Mouse (Mus musculus) forebrain, embryonic 14.5 days (tissue): ENCODE measurements around the gene Olfr530. TPM values are rescaled to one million over a fixed set of nuclear protein-coding genes. Genes with fewer than 3 reads are reported as not detected.

Source experiments
- ATAC-seq: fragments of 200-750 bp; cut with Nextera tagmentation; 2 replicates; pipeline ENCODE4 v1.8.0; 2017; ENCODE audit warnings: mild to moderate bottlenecking, moderate library complexity
- DNase-seq: peaks from one replicate; pipeline ENCODE4 v3.0.0-alpha.2; 2015; ENCODE audit warnings: low spot score
- H3K27ac ChIP-seq: fragments of 300-500 bp; sonication (generic); 2 replicates; pipeline ENCODE4 v1.5.1; 2014; ENCODE audit warnings: low read depth, mild to moderate bottlenecking, control low read depth, low read length, moderate library complexity
- H3K27me3 ChIP-seq: fragments of 300-500 bp; sonication (generic); replicated peaks from 2 replicates; pipeline ENCODE4 v1.6.1; 2014; ENCODE audit warnings: low read length, control low read depth, mixed read lengths; ENCODE audit not compliant: control insufficient read depth, insufficient read depth
- H3K36me3 ChIP-seq: fragments of 300-500 bp; sonication (generic); 2 replicates; pipeline ENCODE4 v1.6.1; 2014; ENCODE audit warnings: low read length, control low read depth; ENCODE audit not compliant: control insufficient read depth, insufficient read depth
- H3K4me1 ChIP-seq: fragments of 300-500 bp; sonication (generic); 2 replicates; pipeline ENCODE4 v1.6.1; 2014; ENCODE audit warnings: antibody characterized with exemption, low read length, control low read depth; ENCODE audit not compliant: control insufficient read depth, insufficient read depth
- H3K4me2 ChIP-seq: fragments of 300-500 bp; sonication (generic); 2 replicates; pipeline ENCODE4 v1.6.1; 2014; ENCODE audit warnings: mild to moderate bottlenecking, control low read depth, low read length
- H3K4me3 ChIP-seq: fragments of 300-500 bp; sonication (generic); 2 replicates; pipeline ENCODE4 v1.5.1; 2014; ENCODE audit warnings: low read depth, low read length, control low read depth
- H3K9ac ChIP-seq: fragments of 300-500 bp; sonication (generic); 2 replicates; pipeline ENCODE4 v1.6.1; 2014; ENCODE audit warnings: mild to moderate bottlenecking, low read length, control low read depth, moderate library complexity
- H3K9me3 ChIP-seq: fragments of 300-500 bp; sonication (generic); replicated peaks from 2 replicates; pipeline ENCODE4 v1.6.1; 2016; ENCODE audit warnings: low read length, control low read depth, mixed read lengths; ENCODE audit not compliant: control insufficient read depth
- WGBS: fragments of 180-500 bp; shearing (Covaris S2); extraction: QIAGEN DNeasy Blood & Tissue Kit; methylation state at CpG from one replicate; pipeline ENCODE4 v1.1.7; 2014; 5-methylcytosine and 5-hydroxymethylcytosine counted together
- polyA plus RNA-seq: library from polyadenylated mRNA; unstranded; fragments of >200 nt; fragmentation: Nextera tagmentation; extraction: Ambion mirVana; gene quantifications from 2 replicates; pipeline ENCODE4 v1.2.1, GENCODE M21; 2014

Olfr530 gene
- polyA plus RNA-seq = not detected in 2 replicates

DNA sequence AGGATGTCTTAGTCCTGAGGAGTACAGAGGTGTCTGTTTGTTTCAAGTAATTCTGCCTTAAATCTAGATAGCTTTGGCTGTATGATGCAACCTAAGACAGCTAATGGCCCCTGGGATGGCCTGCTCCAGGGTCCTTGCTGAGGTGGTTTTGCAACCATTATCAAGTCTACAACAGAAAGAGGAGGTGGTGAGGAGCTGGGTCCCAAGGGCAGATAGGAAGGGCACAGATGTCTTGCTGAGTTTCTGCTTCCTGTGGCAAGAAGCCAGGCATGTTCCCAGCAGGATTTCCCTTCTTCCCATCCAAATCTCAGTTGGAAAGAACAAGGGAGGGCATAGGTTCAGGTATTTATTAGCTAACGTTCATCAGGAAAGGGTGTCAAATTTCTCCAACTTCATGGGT is at the start of gene Olfr530:
Olfr530 (minus strand) TSS at position 101 of the 400 bp plus-strand sequence.
- no peak within 1 kb of the TSS for H3K27ac ChIP-seq
- no peaks in the 10 kb centered on the region for H3K4me1 ChIP-seq
- WGBS = 78% methylated on average over 1 of the region's 1 CpGs
- H3K27me3 ChIP-seq = no peaks in the 10 kb centered on the region
- no peak within 1 kb of the TSS for H3K9ac ChIP-seq
- no peak within 1 kb of the TSS for H3K4me2 ChIP-seq
- no peak for ATAC-seq
- no peaks in the 10 kb centered on the region for H3K9me3 ChIP-seq
- no peak within 1 kb of the TSS for H3K4me3 ChIP-seq
- no peaks in the 10 kb centered on the region for H3K36me3 ChIP-seq
- no peak for DNase-seq

DNA sequence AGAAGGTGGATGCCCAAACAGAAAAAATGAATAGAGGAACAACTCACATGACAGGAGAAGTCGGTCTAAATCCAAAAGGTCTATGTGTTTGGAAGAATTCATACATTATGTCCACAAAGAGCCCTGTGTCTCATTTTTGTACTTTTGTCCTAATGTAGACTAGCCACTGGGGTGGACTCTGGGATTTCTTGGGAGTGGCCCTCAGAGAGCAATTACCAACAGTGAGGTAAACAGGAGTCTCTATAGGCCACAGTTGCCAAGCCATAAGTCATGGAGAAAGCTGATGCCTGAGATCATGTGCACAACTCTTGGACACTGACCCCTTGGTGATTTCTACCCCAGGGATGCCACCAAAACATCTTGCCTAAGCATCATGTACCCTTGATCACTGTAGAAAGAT is 45.4 kb upstream of the Olfr530 start, which contains the start of gene Olfr532:
Olfr532 (minus strand) TSS at position 101 of the 400 bp plus-strand sequence.
- no peaks in the 10 kb centered on the region for H3K27me3 ChIP-seq
- H3K4me2 ChIP-seq = no peak within 1 kb of the TSS
- H3K9me3 ChIP-seq = no peaks in the 10 kb centered on the region
- H3K27ac ChIP-seq = no peak within 1 kb of the TSS
- no peak within 1 kb of the TSS for H3K9ac ChIP-seq
- no peak within 1 kb of the TSS for H3K4me3 ChIP-seq
- no peak for DNase-seq
- ATAC-seq = no peak
- no peaks in the 10 kb centered on the region for H3K36me3 ChIP-seq
- WGBS = 96% methylated on average over 1 of the region's 1 CpGs
- no peaks in the 10 kb centered on the region for H3K4me1 ChIP-seq

DNA sequence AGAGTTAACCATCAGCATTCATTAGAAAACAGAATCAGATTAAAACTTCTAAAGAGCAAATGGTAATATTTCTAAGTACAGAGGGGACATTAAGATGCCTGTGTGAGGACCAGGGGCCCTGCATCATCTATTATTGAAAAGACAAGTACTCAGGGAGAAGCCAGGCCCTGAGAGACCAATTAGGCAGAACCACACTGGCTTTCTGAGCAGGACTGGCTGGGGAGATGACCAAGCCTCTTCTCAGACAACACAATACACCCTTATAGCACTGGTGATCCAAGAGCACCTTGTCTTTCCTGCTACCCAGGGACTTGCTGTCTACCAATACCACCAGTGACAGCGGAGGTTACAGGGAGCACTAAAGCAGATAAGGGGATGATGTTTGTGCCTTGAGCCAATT is 26.7 kb upstream of the Olfr530 start, which contains the start of gene Olfr531:
Olfr531 (minus strand) TSS at position 101 of the 400 bp plus-strand sequence.
- Histone ChIP-seq H3K4me1 (no peaks in the 10 kb centered on the region), H3K36me3 (no peaks in the 10 kb centered on the region), H3K4me3 (no peak within 1 kb of the TSS), H3K9me3 (no peaks in the 10 kb centered on the region), H3K27me3 (no peaks in the 10 kb centered on the region), H3K4me2 (no peak within 1 kb of the TSS), H3K9ac (no peak within 1 kb of the TSS), H3K27ac (no peak within 1 kb of the TSS)
- DNase-seq (no peak), ATAC-seq (no peak)
- WGBS = 92% methylated on average over 1 of the region's 1 CpGs

DNA sequence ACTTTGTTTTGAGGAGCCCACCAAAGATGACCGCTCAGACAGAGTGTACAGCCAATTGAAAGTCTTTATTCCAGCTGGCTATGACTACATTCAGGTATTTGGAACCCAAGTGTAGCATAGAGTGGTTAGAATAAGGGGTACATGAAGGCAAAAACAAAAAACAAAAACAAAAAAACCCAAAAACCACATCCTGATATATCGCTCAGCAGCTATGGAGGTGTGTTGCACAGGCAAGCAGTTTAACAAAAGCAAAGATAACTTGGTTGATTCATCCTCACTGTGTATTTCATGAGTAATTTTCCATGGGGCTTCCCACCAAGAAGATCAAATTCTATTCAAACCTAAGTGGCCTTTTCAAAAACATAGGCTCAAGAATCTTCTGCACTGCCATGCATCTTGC is 780 bp upstream of the Olfr530 start:
- no peaks in the 10 kb centered on the region for H3K27me3 ChIP-seq
- no peak overlapping the region for H3K4me2 ChIP-seq
- WGBS = 96% methylated on average over 2 of the region's 2 CpGs
- no peaks in the 10 kb centered on the region for H3K36me3 ChIP-seq
- ATAC-seq = no peak
- DNase-seq = no peak
- no peaks in the 10 kb centered on the region for H3K9me3 ChIP-seq
- H3K27ac ChIP-seq = no peak overlapping the region
- H3K4me1 ChIP-seq = no peaks in the 10 kb centered on the region
- H3K9ac ChIP-seq = no peak overlapping the region
- no peak overlapping the region for H3K4me3 ChIP-seq

DNA sequence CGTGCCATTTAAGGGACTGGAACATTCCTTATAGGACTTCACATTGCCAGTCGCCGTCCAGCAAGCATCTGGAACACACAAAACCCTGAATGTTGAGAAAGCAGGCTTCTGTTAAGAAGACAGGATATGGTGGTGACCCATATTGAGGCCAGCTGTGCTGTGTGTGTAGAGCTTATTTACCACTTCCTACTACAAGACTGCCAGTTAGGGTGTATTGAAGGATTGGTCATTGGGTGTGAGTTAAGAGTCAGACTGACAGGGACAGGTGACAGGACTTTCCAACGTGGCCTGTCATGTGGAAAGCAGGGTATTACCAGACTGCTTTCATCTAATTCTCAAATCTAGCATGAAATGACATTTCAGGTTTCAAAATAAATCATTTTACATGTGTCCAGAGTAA is 1.8 kb downstream of the Olfr530 start:
- Histone ChIP-seq H3K4me2 (no peak overlapping the region), H3K4me1 (no peaks in the 10 kb centered on the region), H3K4me3 (no peak overlapping the region), H3K27me3 (no peaks in the 10 kb centered on the region), H3K9ac (no peak overlapping the region), H3K9me3 (no peaks in the 10 kb centered on the region), H3K36me3 (no peaks in the 10 kb centered on the region), H3K27ac (no peak overlapping the region)
- WGBS = 82% methylated on average over 4 of the region's 4 CpGs
- ATAC-seq = no peak
- no peak for DNase-seq

DNA sequence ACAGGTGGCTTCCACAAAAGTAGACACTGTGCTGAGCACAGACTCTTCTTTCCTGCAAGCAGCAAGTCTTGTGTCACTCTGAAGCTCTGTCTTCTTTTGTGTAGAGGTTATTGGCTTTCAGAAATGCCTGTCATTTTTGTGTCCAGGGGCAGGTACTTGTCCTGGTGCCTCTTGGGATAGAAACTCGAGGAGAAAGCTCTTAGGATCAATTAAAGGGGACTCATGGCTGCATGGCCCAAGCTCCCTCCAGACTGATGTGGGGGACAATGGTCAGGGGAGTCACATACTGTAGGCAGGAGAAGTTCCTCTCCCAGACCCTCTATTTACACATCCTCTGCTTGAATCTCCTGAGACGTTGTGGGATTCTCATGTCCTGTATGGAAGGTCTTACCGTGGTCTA is 14.6 kb downstream of the Olfr530 start, which contains the start of gene Olfr60:
Olfr60 (minus strand) TSS at position 101 of the 400 bp plus-strand sequence.
- Histone ChIP-seq H3K27ac (no peak within 1 kb of the TSS), H3K36me3 (no peaks in the 10 kb centered on the region), H3K4me1 (no peaks in the 10 kb centered on the region), H3K27me3 (no peaks in the 10 kb centered on the region), H3K9ac (no peak within 1 kb of the TSS), H3K4me2 (no peak within 1 kb of the TSS), H3K4me3 (no peak within 1 kb of the TSS), H3K9me3 (no peaks in the 10 kb centered on the region)
- ATAC-seq (no peak), DNase-seq (no peak)
- 66% methylated on average over 3 of the region's 3 CpGs for WGBS

DNA sequence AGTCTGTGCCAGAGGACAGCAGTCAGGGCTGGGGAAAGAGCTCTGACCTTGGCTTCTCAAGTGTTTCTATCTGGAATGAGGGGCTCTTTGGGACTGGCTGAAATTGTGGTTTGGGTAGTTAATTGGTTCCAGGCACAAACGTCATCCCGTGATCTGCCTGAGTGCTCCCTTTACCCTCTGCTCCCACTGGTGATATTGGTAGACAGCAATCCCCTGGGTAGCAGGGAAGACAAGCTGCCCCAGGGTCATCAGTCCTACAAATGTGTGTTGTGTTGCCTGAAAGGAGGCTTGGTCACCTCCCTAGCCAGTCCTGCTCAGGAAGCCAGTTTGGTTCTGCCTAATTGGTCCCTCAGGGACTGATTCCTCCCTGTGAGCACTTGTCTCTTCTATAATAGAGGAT is 42.4 kb downstream of the Olfr530 start, which contains the start of gene Olfr527:
Olfr527 (plus strand) TSS at position 301 of the 400 bp plus-strand sequence.
- Histone ChIP-seq H3K4me1 (no peaks in the 10 kb centered on the region), H3K9me3 (no peaks in the 10 kb centered on the region), H3K27ac (no peak within 1 kb of the TSS), H3K27me3 (no peaks in the 10 kb centered on the region), H3K36me3 (no peaks in the 10 kb centered on the region), H3K4me2 (no peak within 1 kb of the TSS), H3K4me3 (no peak within 1 kb of the TSS), H3K9ac (no peak within 1 kb of the TSS)
- DNase-seq (no peak), ATAC-seq (no peak)
- 84% methylated on average over 2 of the region's 2 CpGs for WGBS

DNA sequence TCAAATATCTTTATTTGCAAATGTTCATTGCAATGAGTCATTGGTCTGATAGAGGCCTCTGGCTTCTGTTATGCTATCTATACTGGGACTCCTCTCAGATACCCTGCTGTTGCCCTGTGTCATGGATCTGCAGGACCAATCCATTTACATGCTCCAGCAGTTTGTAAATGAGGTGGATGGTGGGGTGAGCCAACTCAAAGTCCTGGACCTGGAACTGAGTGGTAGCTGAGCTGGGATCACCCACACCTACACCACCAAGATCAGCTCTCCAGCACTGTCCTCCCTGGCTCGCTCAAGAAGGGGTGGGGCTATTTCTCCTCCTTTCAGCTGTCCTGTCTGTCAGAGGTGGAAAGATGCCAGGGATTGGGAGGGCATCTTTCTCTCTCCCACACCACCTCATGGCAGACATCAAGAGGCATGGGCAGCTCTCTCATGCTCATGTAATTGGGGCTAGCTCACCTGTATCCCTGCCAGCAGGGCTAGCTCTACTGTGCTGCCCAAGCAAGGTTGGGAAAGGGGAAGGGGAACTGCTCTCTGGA is 46.3 kb downstream of the Olfr530 start:
- ATAC-seq (no peak), DNase-seq (no peak)
- H3K4me3 ChIP-seq = no peak overlapping the region
- no peak overlapping the region for H3K4me2 ChIP-seq
- H3K4me1 ChIP-seq = no peaks in the 10 kb centered on the region
- H3K9me3 ChIP-seq = no peaks in the 10 kb centered on the region
- H3K27me3 ChIP-seq = no peaks in the 10 kb centered on the region
- 68% methylated on average over 1 of the region's 1 CpGs for WGBS
- no peak overlapping the region for H3K27ac ChIP-seq
- no peaks in the 10 kb centered on the region for H3K36me3 ChIP-seq
- no peak overlapping the region for H3K9ac ChIP-seq
